In the genomic region with DNA sequence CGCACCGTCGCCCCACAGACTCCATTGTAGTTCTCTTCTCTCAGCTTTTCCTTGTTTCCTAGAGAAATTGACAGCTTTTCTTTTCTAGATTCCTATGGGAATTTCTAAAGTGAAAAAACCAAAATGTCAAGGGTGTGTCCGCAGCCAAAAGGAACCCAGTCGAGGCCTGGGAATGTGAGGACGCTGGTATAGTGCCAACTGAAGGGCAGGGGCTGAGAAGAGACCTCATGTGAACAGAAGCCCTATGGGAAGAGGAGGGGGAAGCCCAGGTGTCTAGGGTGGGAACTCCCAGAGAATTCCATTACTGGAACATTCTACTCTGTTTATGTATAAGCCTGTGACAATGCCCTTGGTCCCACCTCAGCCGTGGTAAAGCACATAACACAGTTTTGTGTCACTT, we compare ENCODE assay signal across 30 mouse cellular contexts.
A peak's percentile ranks its signal among the peaks of the same experiment; 100 is the strongest.
DNase-seq lines count a peak whose midpoint lies in the region; ATAC-seq and TF ChIP-seq lines count a peak whose summit lies in the region.
"Had no signal": no experiment of that assay in that cellular context is flagged by ENCODE, and none has a peak within 500 bp of the region (broad histone marks: within the 10 kb centered on the region; RNA-seq: fewer than 3 reads in every experiment).

No protein-coding gene starts in this region.

- WGBS in heart, adult 2 months = 59% methylated on average over 7 of the region's 7 CpGs
- 81% methylated on average over 7 of the region's 7 CpGs for WGBS in hindbrain, embryonic 14.5 days
- 67% methylated on average over 7 of the region's 7 CpGs for WGBS in hindbrain, postnatal 0 days
- 95% methylated on average over 7 of the region's 7 CpGs for WGBS in limb, embryonic 10.5 days

- peak overlapping the region; percentile 31 for H3K27ac ChIP-seq in heart, adult 2 months
- 0 out of 2 replicates have a peak overlapping the region, but pooled peaks have one; percentile 5 for H3K27ac ChIP-seq in hindbrain, embryonic 14.5 days
- H3K27ac ChIP-seq in hindbrain, postnatal 0 days = no peak overlapping the region
- no peak overlapping the region for H3K27ac ChIP-seq in limb, embryonic 10.5 days
- H3K27ac ChIP-seq: embryonic facial prominence, embryonic 13.5 days; liver, embryonic 14.5 days had no signal

- H3K36me3 ChIP-seq in heart, adult 2 months (ENCODE audit: control insufficient read depth, insufficient read depth, low read length) = no peaks in the 10 kb centered on the region
- no peaks in the 10 kb centered on the region; the same call in none of the 2 replicates for H3K36me3 ChIP-seq in hindbrain, embryonic 14.5 days (replicated peaks; ENCODE audit: control insufficient read depth, insufficient read depth)
- H3K36me3 ChIP-seq in hindbrain, postnatal 0 days (ENCODE audit: insufficient read depth, low read length) = no peaks in the 10 kb centered on the region
- H3K36me3 ChIP-seq in limb, embryonic 10.5 days = peaks cover 69% of the 10 kb centered on the region

- H3K4me2 ChIP-seq in hindbrain, embryonic 14.5 days (replicated peaks) = no peak overlapping the region
- no peak overlapping the region for H3K4me2 ChIP-seq in hindbrain, postnatal 0 days (ENCODE audit: low read depth, low read length)
- H3K4me2 ChIP-seq: embryonic facial prominence, embryonic 13.5 days; hindbrain, embryonic 12.5 days; midbrain, embryonic 11.5 days; neural tube, embryonic 12.5 days had no signal

- H3K79me2 ChIP-seq in heart, adult 2 months (replicated peaks; ENCODE audit: control insufficient read depth, insufficient read depth, low read length) = no peaks in the 10 kb centered on the region

- H3K9me3 ChIP-seq in hindbrain, embryonic 14.5 days (ENCODE audit: control insufficient read depth, low read length) = no peaks in the 10 kb centered on the region
- no peaks in the 10 kb centered on the region for H3K9me3 ChIP-seq in hindbrain, postnatal 0 days (ENCODE audit: low read length)
- H3K9me3 ChIP-seq in limb, embryonic 10.5 days (replicated peaks) = no peaks in the 10 kb centered on the region
- H3K9me3 ChIP-seq: embryonic facial prominence, embryonic 13.5 days; hindbrain, embryonic 12.5 days; neural tube, embryonic 12.5 days had no signal

- no peaks in the 10 kb centered on the region for H3K27me3 ChIP-seq in heart, adult 2 months (ENCODE audit: control insufficient read depth, insufficient read depth, low read length)
- no peaks in the 10 kb centered on the region for H3K27me3 ChIP-seq in hindbrain, embryonic 14.5 days (ENCODE audit: control insufficient read depth, insufficient read depth, low read length)
- H3K27me3 ChIP-seq in hindbrain, postnatal 0 days (ENCODE audit: insufficient read depth, low read length) = no peaks in the 10 kb centered on the region
- no peaks in the 10 kb centered on the region for H3K27me3 ChIP-seq in limb, embryonic 10.5 days (ENCODE audit: low read depth, poor library complexity, severe bottlenecking)
- H3K27me3 ChIP-seq: embryonic facial prominence, embryonic 13.5 days; hindbrain, embryonic 12.5 days; neural tube, embryonic 12.5 days had no signal

- TF ChIP-seq POLR2A in heart, adult 2 months (IDR thresholded peaks at IDR 0.05; ENCODE audit: insufficient read depth, low read depth, low read length) = no peak

- intact Hi-C loops in heart, adult 2 months (cut with DNase I) = no loop called here
- intact Hi-C loops in heart, postnatal 25 days (cut with DNase I) = no loop called here

- TF ChIP-seq CTCF in heart, adult 2 months (IDR thresholded peaks at IDR 0.05) = no peak
- no peak for TF ChIP-seq CTCF in hindbrain, postnatal 0 days (IDR thresholded peaks at IDR 0.05; ENCODE audit: low read depth)

- DNase-seq in adrenal gland, postnatal 10 days = peak; percentile 25
- DNase-seq in adrenal gland, postnatal 14 days = no peak
- peak in 1 of 2 experiments; percentile 25 for DNase-seq in heart, adult 2 months
- DNase-seq in heart, postnatal 25 days (ENCODE audit: low spot score) = no peak
- no peak for DNase-seq in hindbrain, embryonic 14.5 days (ENCODE audit: low spot score)
- no peak for DNase-seq in hindbrain, postnatal 0 days (ENCODE audit: low spot score)
- no peak for DNase-seq in limb, embryonic 10.5 days (ENCODE audit: low spot score)
- DNase-seq: cerebellum, adult 11-12 months; cerebellum, adult 9-11 months; embryo, embryonic 11 days; gastrocnemius, postnatal 10 days; kidney, adult 11 months; kidney, postnatal 14 days; layer of hippocampus, adult 9-11 months; liver; lung, adult 2 months; lung, postnatal 14 days; right cerebral cortex, adult 18-20 months; spleen, adult 18-20 months; thymus, adult 2 months; thymus, postnatal 36 days had no signal

- no peak for ATAC-seq in hindbrain, embryonic 14.5 days (ENCODE audit: low FRiP score)
- no peak for ATAC-seq in hindbrain, postnatal 0 days
- ATAC-seq: forebrain, embryonic 16.5 days; inflammation-experienced regulatory T-cells, adult 6 months had no signal

- no peak overlapping the region for H3K9ac ChIP-seq in heart, adult 2 months (ENCODE audit: low read depth, low read length)
- H3K9ac ChIP-seq in hindbrain, embryonic 14.5 days = no peak overlapping the region
- no peak overlapping the region for H3K9ac ChIP-seq in hindbrain, postnatal 0 days (replicated peaks; ENCODE audit: low read length)
- H3K9ac ChIP-seq: embryonic facial prominence, embryonic 13.5 days; hindbrain, embryonic 12.5 days; liver, embryonic 14.5 days; neural tube, embryonic 12.5 days had no signal

- H3K4me3 ChIP-seq in heart, adult 2 months = no peak overlapping the region
- H3K4me3 ChIP-seq in hindbrain, embryonic 14.5 days (replicated peaks; ENCODE audit: low read length) = no peak overlapping the region
- H3K4me3 ChIP-seq in hindbrain, postnatal 0 days (ENCODE audit: low read length) = no peak overlapping the region
- H3K4me3 ChIP-seq in limb, embryonic 10.5 days = no peak overlapping the region
- H3K4me3 ChIP-seq: embryonic facial prominence, embryonic 13.5 days; erythroblast, embryonic 14.5 days; hindbrain, embryonic 12.5 days; myocyte; neural tube, embryonic 12.5 days had no signal

- H3K4me1 ChIP-seq in heart, adult 2 months (ENCODE audit: control insufficient read depth, insufficient read depth, low read length) = no peaks in the 10 kb centered on the region; the same call in 1 of the 2 replicates
- H3K4me1 ChIP-seq in hindbrain, embryonic 14.5 days (replicated peaks; ENCODE audit: control insufficient read depth, insufficient read depth, low read length) = peaks cover 17% of the 10 kb centered on the region
- no peaks in the 10 kb centered on the region for H3K4me1 ChIP-seq in hindbrain, postnatal 0 days (ENCODE audit: insufficient read depth, low read length)
- no peaks in the 10 kb centered on the region for H3K4me1 ChIP-seq in limb, embryonic 10.5 days

- TF ChIP-seq EP300 in heart, adult 2 months (IDR thresholded peaks at IDR 0.05; ENCODE audit: insufficient read depth, low read depth, low read length) = no peak

Comparison
In these comparisons a context has a peak if more than half of its experiments do, and no peak if none do; other contexts are left out.
1. H3K27ac ChIP-seq: peak in heart, adult 2 months (single experiment) and hindbrain, embryonic 14.5 days (single experiment); none in hindbrain, postnatal 0 days (single experiment) and limb, embryonic 10.5 days (single experiment).